Mouse (Mus musculus) heart, postnatal 0 days (tissue): ENCODE measurements around the gene Zbtb40. TPM values are rescaled to one million over a fixed set of nuclear protein-coding genes. Genes with fewer than 3 reads are reported as not detected.

Experiments used
- ATAC-seq: fragments of 200-750 bp; cut with Nextera tagmentation; 2 replicates; pipeline ENCODE4 v1.8.0; 2017; ENCODE audit warnings: low read depth, moderate number of reproducible peaks, moderate library complexity; ENCODE audit not compliant: insufficient read depth
- DNase-seq: peaks from one replicate; pipeline ENCODE4 v3.0.0-alpha.2; 2016; ENCODE audit warnings: low spot score
- H3K27ac ChIP-seq: fragments of 300-500 bp; sonication (generic); 2 replicates; pipeline ENCODE4 v1.5.1; 2014; ENCODE audit warnings: low read depth, mild to moderate bottlenecking
- H3K27me3 ChIP-seq: fragments of 300-500 bp; sonication (generic); 2 replicates; pipeline ENCODE4 v1.6.1; 2014; ENCODE audit warnings: low read length, mixed read lengths; ENCODE audit not compliant: control insufficient read depth, insufficient read depth
- H3K36me3 ChIP-seq: fragments of 300-500 bp; sonication (generic); replicated peaks from 2 replicates; pipeline ENCODE4 v1.6.1; 2014; ENCODE audit warnings: low read length, mixed read lengths; ENCODE audit not compliant: control insufficient read depth, insufficient read depth
- H3K4me1 ChIP-seq: fragments of 300-500 bp; sonication (generic); 2 replicates; pipeline ENCODE4 v1.6.1; 2014; ENCODE audit warnings: antibody characterized with exemption; ENCODE audit not compliant: control insufficient read depth, insufficient read depth
- H3K4me2 ChIP-seq: fragments of 300-500 bp; sonication (generic); 2 replicates; pipeline ENCODE4 v1.6.1; 2014; ENCODE audit warnings: low read depth, mild to moderate bottlenecking, low read length, moderate library complexity
- H3K4me3 ChIP-seq: fragments of 300-500 bp; sonication (generic); 2 replicates; pipeline ENCODE4 v1.5.1; 2014; ENCODE audit warnings: low read depth, low read length
- H3K9ac ChIP-seq: fragments of 300-500 bp; sonication (generic); replicated peaks from 2 replicates; pipeline ENCODE4 v1.6.1; 2014; ENCODE audit warnings: low read depth, low read length, mixed read lengths
- H3K9me3 ChIP-seq: fragments of 300-500 bp; sonication (generic); replicated peaks from 2 replicates; pipeline ENCODE4 v1.6.1; 2016; ENCODE audit warnings: low read length; ENCODE audit not compliant: control insufficient read depth
- CTCF ChIP-seq: IDR thresholded peaks from 2 replicates; pipeline ENCODE4 v1.5.1; 2016; ENCODE audit warnings: antibody characterized with exemption, control low read depth, low read depth
- EP300 ChIP-seq: IDR thresholded peaks from 2 replicates; pipeline ENCODE4 v1.6.1; 2016; ENCODE audit warnings: antibody characterized with exemption, low read depth
- WGBS: fragments of 180-500 bp; shearing (Covaris S2); extraction: QIAGEN DNeasy Blood & Tissue Kit; methylation state at CpG from one replicate; pipeline ENCODE4 v1.1.7; 2014; 5-methylcytosine and 5-hydroxymethylcytosine counted together
- polyA plus RNA-seq: library from polyadenylated mRNA; unstranded; fragments of >200 nt; fragmentation: Nextera tagmentation; extraction: Ambion mirVana; gene quantifications from 2 replicates; pipeline ENCODE4 v1.2.1, GENCODE M21; 2015
- total RNA-seq: library from RNA; depleted of rRNA; stranded (reverse); fragments of >200 nt; gene quantifications from 2 replicates; pipeline ENCODE4 v1.2.3, GENCODE M21; 2014; ENCODE audit warnings: low replicate concordance

Zbtb40 gene
- total and polyA plus RNA-seq, 2 experiments from 2014 or later: 1.1 to 6.8 TPM

GRCm38 (mm10) chr4:137082866-137083265 is 34.3 kb upstream of the Zbtb40 start:
- Histone ChIP-seq H3K9me3 (no peaks in the 10 kb centered on the region), H3K27ac (no peak overlapping the region), H3K27me3 (0 out of 2 replicates have a peak, but pooled peaks cover 13% of the 10 kb centered on the region), H3K4me2 (no peak overlapping the region), H3K9ac (no peak overlapping the region), H3K4me1 (no peaks in the 10 kb centered on the region), H3K4me3 (no peak overlapping the region), H3K36me3 (no peaks in the 10 kb centered on the region)
- TF ChIP-seq CTCF (no peak), EP300 (no peak)
- 27% methylated on average over 2 of the region's 2 CpGs for WGBS
- ATAC-seq (no peak), DNase-seq (no peak)

GRCm38 (mm10) chr4:137081401-137081800 is 32.8 kb upstream of the Zbtb40 start:
- no peak for ATAC-seq
- Histone ChIP-seq H3K27me3 (0 out of 2 replicates have a peak, but pooled peaks cover 13% of the 10 kb centered on the region), H3K4me2 (no peak overlapping the region)

GRCm38 (mm10) chr4:137077216-137077615 is 28.6 kb upstream of the Zbtb40 start:
- ATAC-seq (no peak), DNase-seq (no peak)
- no peak overlapping the region for H3K27ac ChIP-seq
- no peaks in the 10 kb centered on the region for H3K36me3 ChIP-seq
- no peaks in the 10 kb centered on the region for H3K4me1 ChIP-seq
- no peak overlapping the region for H3K9ac ChIP-seq
- H3K27me3 ChIP-seq: no peaks in the 10 kb centered on the region
- 22% methylated on average over 2 of the region's 2 CpGs for WGBS
- H3K4me3 ChIP-seq: no peak overlapping the region
- H3K4me2 ChIP-seq: no peak overlapping the region
- H3K9me3 ChIP-seq: no peaks in the 10 kb centered on the region
- no peak for TF ChIP-seq CTCF
- no peak for TF ChIP-seq EP300

More at GRCm38 (mm10) chr4:137081401-137081800, 32.8 kb upstream of the Zbtb40 start:
- TF ChIP-seq EP300: no peak
- no peak for TF ChIP-seq CTCF
- Histone ChIP-seq H3K4me1 (no peaks in the 10 kb centered on the region), H3K27ac (no peak overlapping the region), H3K9me3 (no peaks in the 10 kb centered on the region), H3K36me3 (no peaks in the 10 kb centered on the region), H3K9ac (no peak overlapping the region), H3K4me3 (no peak overlapping the region)
- 77% methylated on average over 4 of the region's 4 CpGs for WGBS
- DNase-seq: no peak

GRCm38 (mm10) chr4:137071204-137071603 is 22.6 kb upstream of the Zbtb40 start:
- no peak overlapping the region for H3K9ac ChIP-seq
- H3K36me3 ChIP-seq: no peaks in the 10 kb centered on the region
- H3K4me2 ChIP-seq: no peak overlapping the region
- no peak for TF ChIP-seq EP300
- no peak for TF ChIP-seq CTCF
- H3K9me3 ChIP-seq: no peaks in the 10 kb centered on the region
- no peaks in the 10 kb centered on the region for H3K4me1 ChIP-seq
- H3K4me3 ChIP-seq: no peak overlapping the region
- WGBS: 67% methylated on average over 6 of the region's 6 CpGs
- DNase-seq: no peak
- H3K27ac ChIP-seq: no peak overlapping the region
- no peak for ATAC-seq
- H3K27me3 ChIP-seq: no peaks in the 10 kb centered on the region

- H3K27ac ChIP-seq: no peak overlapping the region
- ATAC-seq: no peak
- 20% methylated on average over 8 of the region's 8 CpGs for WGBS
These were observed 19.9 kb upstream of the Zbtb40 start for GRCm38 (mm10) chr4:137068491-137068890.

GRCm38 (mm10) chr4:137065846-137066245 is 17.2 kb upstream of the Zbtb40 start:
- no peak for TF ChIP-seq EP300
- TF ChIP-seq CTCF: no peak
- Histone ChIP-seq H3K4me3 (no peak overlapping the region), H3K36me3 (no peaks in the 10 kb centered on the region), H3K9ac (no peak overlapping the region), H3K4me1 (no peaks in the 10 kb centered on the region), H3K9me3 (no peaks in the 10 kb centered on the region), H3K27me3 (0 out of 2 replicates have a peak, but pooled peaks cover 4% of the 10 kb centered on the region), H3K4me2 (no peak overlapping the region), H3K27ac (no peak overlapping the region)
- 77% methylated on average over 6 of the region's 6 CpGs for WGBS
- DNase-seq: no peak
- ATAC-seq: no peak

More at GRCm38 (mm10) chr4:137068491-137068890, 19.9 kb upstream of the Zbtb40 start:
- no peak overlapping the region for H3K4me2 ChIP-seq
- H3K9me3 ChIP-seq: no peaks in the 10 kb centered on the region
- no peak for DNase-seq
- H3K36me3 ChIP-seq: no peaks in the 10 kb centered on the region
- H3K27me3 ChIP-seq: 0 out of 2 replicates have a peak, but pooled peaks cover 4% of the 10 kb centered on the region
- H3K4me1 ChIP-seq: no peaks in the 10 kb centered on the region
- H3K4me3 ChIP-seq: no peak overlapping the region
- TF ChIP-seq CTCF (no peak), EP300 (no peak)
- no peak overlapping the region for H3K9ac ChIP-seq
